Mouse (Mus musculus): Measurements from ENCODE around the gene Arhgap10.

Gene Arhgap10

DNA sequence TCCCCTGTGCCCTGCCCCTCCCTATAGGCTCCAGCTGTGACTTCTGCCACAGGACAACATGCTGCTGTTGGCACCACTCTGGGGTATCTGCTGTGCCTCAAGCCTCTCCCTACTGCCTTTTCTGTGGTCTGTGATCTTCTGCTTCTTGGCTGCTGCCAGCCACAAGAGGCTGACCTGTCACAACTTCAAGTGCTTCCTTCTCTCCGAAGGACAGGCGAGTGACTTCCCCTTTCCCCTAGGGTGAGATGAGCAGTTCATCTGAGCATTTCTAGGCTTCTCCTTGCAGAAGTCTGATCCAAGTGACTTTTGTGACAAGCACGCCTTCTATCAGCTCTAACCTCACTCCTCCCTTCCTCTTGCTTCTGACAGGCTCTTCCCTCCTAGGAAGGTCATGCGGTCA, 34.1 kb downstream of the Arhgap10 start:
- Histone ChIP-seq H3K36me3 (ENCODE audit: control insufficient read depth, insufficient read depth, low read length, poor library complexity, severe bottlenecking) (no peaks in the 10 kb centered on the region), H3K27me3 (ENCODE audit: control insufficient read depth, insufficient read depth, low read length, poor library complexity, severe bottlenecking) (no peaks in the 10 kb centered on the region)
- DNase-seq (ENCODE audit: low read depth, low spot score), result peak; percentile 22

GRCm38 (mm10) chr8:77481791-77482190, 36.0 kb downstream of the Arhgap10 start:
- Histone ChIP-seq H3K36me3 (ENCODE audit: control insufficient read depth, insufficient read depth, low read length, poor library complexity, severe bottlenecking) (no peaks in the 10 kb centered on the region), H3K27me3 (ENCODE audit: control insufficient read depth, insufficient read depth, low read length, poor library complexity, severe bottlenecking) (no peaks in the 10 kb centered on the region)
- no peak for DNase-seq (ENCODE audit: low read depth, low spot score)

DNA sequence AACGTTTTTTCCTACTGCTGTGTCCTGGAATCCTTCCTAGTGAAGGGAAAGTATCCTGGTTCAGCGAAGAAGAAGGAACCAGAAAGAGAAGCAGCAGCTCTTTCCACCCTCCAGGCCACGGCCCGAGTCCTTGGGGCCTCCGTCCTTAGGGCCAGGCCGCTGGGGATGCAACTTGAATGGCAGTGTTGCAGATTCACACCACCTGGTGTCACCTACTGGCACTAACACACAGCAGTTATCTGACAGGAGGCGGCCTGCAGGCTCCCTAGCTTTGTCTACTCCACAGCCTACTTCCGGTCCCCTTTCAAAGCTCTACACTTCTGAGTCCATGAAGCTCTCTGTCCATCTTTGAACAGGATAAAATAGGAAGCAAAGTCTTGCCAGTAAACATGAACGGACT, 37.8 kb downstream of the Arhgap10 start:
- no peaks in the 10 kb centered on the region for H3K27me3 ChIP-seq (ENCODE audit: control insufficient read depth, insufficient read depth, low read length, poor library complexity, severe bottlenecking)
- DNase-seq (ENCODE audit: low read depth, low spot score), result no peak
- no peaks in the 10 kb centered on the region for H3K36me3 ChIP-seq (ENCODE audit: control insufficient read depth, insufficient read depth, low read length, poor library complexity, severe bottlenecking)

GRCm38 (mm10) chr8:77478913-77479273, 38.9 kb downstream of the Arhgap10 start:
- Histone ChIP-seq H3K36me3 (ENCODE audit: control insufficient read depth, insufficient read depth, low read length, poor library complexity, severe bottlenecking) (no peaks in the 10 kb centered on the region), H3K27me3 (ENCODE audit: control insufficient read depth, insufficient read depth, low read length, poor library complexity, severe bottlenecking) (no peaks in the 10 kb centered on the region)
- DNase-seq (ENCODE audit: low read depth, low spot score), result no peak

DNA sequence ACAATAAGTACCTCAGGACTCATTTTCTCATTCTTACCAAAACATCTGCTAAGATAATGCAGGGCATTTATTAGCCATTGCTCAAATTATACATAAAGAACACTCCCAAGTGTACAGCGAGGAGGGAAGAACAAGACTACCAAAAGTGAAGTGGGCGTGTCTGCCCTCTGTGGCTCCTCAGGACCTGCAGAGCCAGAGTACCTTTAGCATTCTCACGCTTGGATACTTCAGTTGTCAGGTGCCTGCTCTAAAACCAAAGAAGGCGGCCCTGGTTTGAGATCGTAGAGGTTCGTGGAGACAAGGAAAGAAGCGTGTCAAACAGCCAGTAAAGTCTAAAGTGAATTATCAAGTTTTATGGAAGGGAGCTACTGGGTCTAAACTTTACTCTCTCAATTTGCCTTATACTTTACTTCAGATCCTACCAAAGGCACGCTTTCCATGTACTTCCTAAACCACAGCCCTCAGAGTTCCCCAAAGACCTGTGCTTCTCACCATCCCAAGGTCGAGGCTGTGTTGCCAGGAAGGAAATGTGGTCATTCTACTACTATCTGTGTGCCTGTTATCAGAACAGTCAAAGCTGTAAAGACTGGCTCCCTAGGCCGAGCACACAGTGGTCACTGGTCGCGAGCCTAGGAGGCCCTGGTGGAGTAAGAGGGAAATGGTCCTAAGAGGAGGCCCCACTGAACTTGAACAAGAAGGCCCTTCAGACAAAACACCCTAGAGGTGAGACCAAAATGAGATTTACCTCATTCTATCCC, 39.4 kb downstream of the Arhgap10 start:
- Histone ChIP-seq H3K36me3 (ENCODE audit: control insufficient read depth, insufficient read depth, low read length, poor library complexity, severe bottlenecking) (no peaks in the 10 kb centered on the region), H3K27me3 (ENCODE audit: control insufficient read depth, insufficient read depth, low read length, poor library complexity, severe bottlenecking) (no peaks in the 10 kb centered on the region)
- no peak for DNase-seq (ENCODE audit: low read depth, low spot score)

GRCm38 (mm10) chr8:77477684-77478083, 40.1 kb downstream of the Arhgap10 start:
- no peak for DNase-seq (ENCODE audit: low read depth, low spot score)
- Histone ChIP-seq H3K36me3 (ENCODE audit: control insufficient read depth, insufficient read depth, low read length, poor library complexity, severe bottlenecking) (no peaks in the 10 kb centered on the region), H3K27me3 (ENCODE audit: control insufficient read depth, insufficient read depth, low read length, poor library complexity, severe bottlenecking) (no peaks in the 10 kb centered on the region)

GRCm38 (mm10) chr8:77474614-77475013, 43.1 kb downstream of the Arhgap10 start:
- Histone ChIP-seq H3K27me3 (ENCODE audit: control insufficient read depth, insufficient read depth, low read length, poor library complexity, severe bottlenecking) (no peaks in the 10 kb centered on the region), H3K36me3 (ENCODE audit: control insufficient read depth, insufficient read depth, low read length, poor library complexity, severe bottlenecking) (no peaks in the 10 kb centered on the region)
- no peak for DNase-seq (ENCODE audit: low read depth, low spot score)

DNA sequence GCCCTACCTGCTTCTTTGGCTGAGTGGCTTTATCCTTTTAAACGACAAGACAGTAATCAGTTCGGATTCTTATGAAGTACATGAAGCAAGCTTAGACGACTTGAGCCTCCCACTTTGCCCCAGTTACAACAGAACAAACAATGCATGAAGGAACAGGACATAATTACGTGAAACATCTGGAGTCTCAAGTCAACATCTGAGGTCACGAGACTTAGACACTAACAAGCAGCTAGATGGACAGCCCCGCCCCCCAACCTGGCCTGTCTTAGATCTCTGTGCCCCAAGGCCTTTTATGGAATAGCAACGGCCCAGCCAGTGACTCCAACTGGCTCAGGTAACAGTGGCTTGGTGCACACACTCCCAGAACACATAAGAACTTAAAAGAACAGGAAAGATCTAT, 44.0 kb downstream of the Arhgap10 start:
- DNase-seq (ENCODE audit: low read depth, low spot score), result no peak
- H3K36me3 ChIP-seq (ENCODE audit: control insufficient read depth, insufficient read depth, low read length, poor library complexity, severe bottlenecking), result no peaks in the 10 kb centered on the region
- H3K27me3 ChIP-seq (ENCODE audit: control insufficient read depth, insufficient read depth, low read length, poor library complexity, severe bottlenecking), result no peaks in the 10 kb centered on the region

- DNase-seq (ENCODE audit: low read depth, low spot score), result no peak
- H3K27me3 ChIP-seq (ENCODE audit: control insufficient read depth, insufficient read depth, low read length, poor library complexity, severe bottlenecking), result no peaks in the 10 kb centered on the region
- H3K36me3 ChIP-seq (ENCODE audit: control insufficient read depth, insufficient read depth, low read length, poor library complexity, severe bottlenecking), result no peaks in the 10 kb centered on the region
Observed at GRCm38 (mm10) chr8:77473373-77473772, 44.4 kb downstream of the Arhgap10 start.

GRCm38 (mm10) chr8:77461392-77461791, 56.4 kb downstream of the Arhgap10 start:
- DNase-seq (ENCODE audit: low read depth, low spot score), result no peak
- Histone ChIP-seq H3K27me3 (ENCODE audit: control insufficient read depth, insufficient read depth, low read length, poor library complexity, severe bottlenecking) (no peaks in the 10 kb centered on the region), H3K36me3 (ENCODE audit: control insufficient read depth, insufficient read depth, low read length, poor library complexity, severe bottlenecking) (no peaks in the 10 kb centered on the region)

DNA sequence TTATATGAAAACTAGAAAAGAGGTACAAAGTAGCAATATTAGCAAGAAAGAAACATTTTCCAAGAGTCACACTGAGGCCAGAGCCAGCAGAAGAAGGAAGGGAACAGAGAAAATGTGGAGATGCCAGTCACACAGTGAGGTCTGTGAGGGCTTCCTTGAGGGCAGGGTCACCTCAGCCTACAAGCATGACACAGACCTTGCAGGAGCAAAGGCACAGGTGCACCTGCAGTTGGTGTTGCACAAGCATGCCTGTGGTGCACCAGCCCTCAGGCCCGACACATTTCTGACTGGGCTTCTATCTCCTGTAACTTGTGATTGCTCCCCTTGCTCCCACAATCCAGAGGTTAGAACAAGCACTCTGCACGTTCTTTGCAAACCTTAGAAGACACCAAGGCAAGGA, 57.4 kb downstream of the Arhgap10 start:
- DNase-seq (ENCODE audit: low read depth, low spot score), result no peak
- Histone ChIP-seq H3K36me3 (ENCODE audit: control insufficient read depth, insufficient read depth, low read length, poor library complexity, severe bottlenecking) (no peaks in the 10 kb centered on the region), H3K27me3 (ENCODE audit: control insufficient read depth, insufficient read depth, low read length, poor library complexity, severe bottlenecking) (no peaks in the 10 kb centered on the region)

DNA sequence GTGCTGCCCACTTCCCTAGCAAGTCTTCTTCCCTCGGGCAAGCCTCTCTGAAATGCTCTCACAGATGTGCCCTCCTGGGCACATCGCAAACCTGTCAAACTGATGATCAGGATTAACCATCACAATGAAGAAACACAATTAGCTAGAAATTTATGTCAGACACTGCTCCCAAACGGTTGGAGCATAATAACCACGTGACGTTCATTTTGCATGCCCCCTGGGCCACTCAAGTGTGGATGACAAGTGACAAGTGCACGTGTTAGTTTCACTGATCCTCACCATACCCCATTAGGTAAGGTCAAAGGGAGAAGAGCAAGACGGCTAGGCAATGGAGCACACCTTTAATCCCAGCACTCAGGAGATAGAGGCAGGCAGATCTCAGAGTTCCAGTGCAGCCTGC, 58.1 kb downstream of the Arhgap10 start:
- no peaks in the 10 kb centered on the region for H3K27me3 ChIP-seq (ENCODE audit: control insufficient read depth, insufficient read depth, low read length, poor library complexity, severe bottlenecking)
- DNase-seq (ENCODE audit: low read depth, low spot score), result peak; percentile 14
- no peaks in the 10 kb centered on the region for H3K36me3 ChIP-seq (ENCODE audit: control insufficient read depth, insufficient read depth, low read length, poor library complexity, severe bottlenecking)

DNA sequence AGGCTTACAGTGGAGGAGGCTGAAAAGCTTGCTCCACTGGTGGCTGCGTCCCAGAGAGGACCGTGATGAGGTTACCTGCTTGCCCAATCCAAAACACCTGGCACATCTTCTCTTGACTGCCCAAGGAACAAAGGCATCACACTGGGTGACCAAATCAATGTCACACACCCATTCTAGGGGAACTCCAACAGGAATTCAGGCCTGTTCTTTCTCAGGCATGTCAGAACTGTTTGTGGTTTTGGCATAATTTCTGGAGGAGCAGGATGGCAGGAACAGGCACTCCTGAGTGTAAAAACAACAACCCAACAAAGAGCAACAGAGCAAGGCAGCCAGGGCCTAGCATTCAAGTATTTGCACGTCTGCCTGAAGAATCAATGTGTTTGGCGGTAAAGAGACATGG, 59.2 kb downstream of the Arhgap10 start:
- Histone ChIP-seq H3K36me3 (ENCODE audit: control insufficient read depth, insufficient read depth, low read length, poor library complexity, severe bottlenecking) (no peaks in the 10 kb centered on the region), H3K27me3 (ENCODE audit: control insufficient read depth, insufficient read depth, low read length, poor library complexity, severe bottlenecking) (no peaks in the 10 kb centered on the region)
- DNase-seq (ENCODE audit: low read depth, low spot score), result no peak

DNA sequence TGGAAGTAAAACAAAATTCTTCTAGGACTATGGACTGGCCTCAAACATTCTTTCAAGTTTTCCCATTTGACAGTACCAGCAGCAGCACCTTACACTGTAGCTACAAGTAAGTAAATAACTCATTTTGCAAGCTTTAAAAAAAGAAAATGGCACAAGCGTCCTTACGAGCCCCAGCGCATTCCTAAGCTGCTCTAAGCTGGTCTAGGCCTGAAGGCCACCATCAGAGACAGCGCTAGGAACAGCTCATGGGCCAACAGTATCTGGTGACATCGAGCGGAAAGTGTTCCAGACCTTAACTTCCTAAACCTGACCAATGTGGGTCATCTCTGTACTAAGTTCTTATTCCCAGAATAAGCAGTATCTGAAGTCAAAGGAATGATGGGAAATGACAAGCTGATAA, 61.5 kb downstream of the Arhgap10 start:
- no peak for DNase-seq (ENCODE audit: low read depth, low spot score)
- no peaks in the 10 kb centered on the region for H3K27me3 ChIP-seq (ENCODE audit: control insufficient read depth, insufficient read depth, low read length, poor library complexity, severe bottlenecking)
- H3K36me3 ChIP-seq (ENCODE audit: control insufficient read depth, insufficient read depth, low read length, poor library complexity, severe bottlenecking), result no peaks in the 10 kb centered on the region

DNA sequence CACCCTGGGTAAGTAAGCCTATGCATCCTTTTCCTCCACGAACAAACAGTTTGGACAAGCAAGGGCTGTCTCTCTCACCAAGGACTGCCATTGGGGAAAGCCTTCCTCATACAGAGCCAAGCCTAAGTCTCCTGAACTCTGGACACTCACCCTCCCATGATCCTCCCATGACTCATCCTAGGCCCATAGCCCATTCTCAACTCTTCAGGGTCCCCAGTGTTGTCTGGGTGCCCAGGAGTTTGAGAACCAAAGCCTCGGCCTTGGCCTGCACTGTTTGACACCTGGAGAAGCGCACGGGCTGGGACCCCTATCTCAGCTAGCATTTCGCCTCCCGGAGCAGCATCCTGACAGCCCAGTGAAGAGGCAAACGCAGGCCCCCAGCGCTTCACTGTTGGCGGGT, 63.9 kb downstream of the Arhgap10 start:
- DNase-seq (ENCODE audit: low read depth, low spot score), result no peak
- no peaks in the 10 kb centered on the region for H3K27me3 ChIP-seq (ENCODE audit: control insufficient read depth, insufficient read depth, low read length, poor library complexity, severe bottlenecking)
- H3K36me3 ChIP-seq (ENCODE audit: control insufficient read depth, insufficient read depth, low read length, poor library complexity, severe bottlenecking), result no peaks in the 10 kb centered on the region

Data from splenic B cell, adult 2 months (primary cell).